Mouse (Mus musculus) A20 (cell line): ENCODE data around the gene Slc35g3.

Source experiments
- DNase-seq: peaks from one replicate; pipeline ENCODE4 v3.0.0-alpha.2; 2011; ENCODE audit warnings: low read depth, low spot score

The Slc35g3 gene

DNA sequence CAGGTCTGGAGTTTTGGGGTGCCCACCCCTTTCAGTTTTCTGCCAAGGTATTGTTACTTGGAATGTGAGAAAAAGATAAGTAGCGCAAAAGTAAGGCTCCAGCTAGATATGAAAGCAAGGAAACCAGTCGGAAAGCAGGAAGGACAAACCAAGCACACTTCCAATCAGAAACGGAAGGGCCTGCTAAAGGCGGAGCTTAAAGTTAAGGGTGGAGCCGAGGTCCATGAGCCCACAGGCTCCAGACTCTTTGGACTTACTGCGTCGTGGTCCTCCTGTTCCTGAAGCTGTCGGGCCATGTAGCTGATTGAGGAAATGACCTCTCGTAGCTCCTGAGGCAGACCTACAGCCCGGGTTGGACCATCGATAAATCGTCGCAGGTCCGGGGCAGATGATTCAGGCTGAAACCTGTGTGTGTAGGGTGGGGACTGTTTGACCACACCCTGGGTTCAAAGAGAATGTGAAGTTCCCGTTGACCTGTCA lies 23.1 kb upstream of the Slc35g3 start:
- peak; percentile 83 for DNase-seq

DNA sequence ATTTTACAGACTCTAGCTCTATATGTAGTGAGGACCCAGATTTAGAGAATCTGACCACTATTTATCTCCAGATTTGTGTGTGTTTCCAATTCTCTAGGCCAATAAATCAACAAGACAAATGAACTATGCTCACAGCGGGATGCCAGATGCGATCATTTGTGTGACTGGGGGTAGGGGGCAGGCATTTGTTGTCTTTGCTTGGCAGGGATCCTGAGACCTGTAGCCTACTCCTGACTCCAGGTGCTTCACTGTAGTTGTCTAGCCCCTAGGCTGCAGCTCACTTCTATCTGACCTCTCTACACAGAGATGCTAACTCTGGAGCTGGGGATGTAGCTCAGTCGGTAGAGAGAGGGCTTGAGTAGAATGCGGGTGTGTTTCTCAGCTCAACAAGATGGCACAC lies 20.1 kb upstream of the Slc35g3 start:
- no peak for DNase-seq

DNA sequence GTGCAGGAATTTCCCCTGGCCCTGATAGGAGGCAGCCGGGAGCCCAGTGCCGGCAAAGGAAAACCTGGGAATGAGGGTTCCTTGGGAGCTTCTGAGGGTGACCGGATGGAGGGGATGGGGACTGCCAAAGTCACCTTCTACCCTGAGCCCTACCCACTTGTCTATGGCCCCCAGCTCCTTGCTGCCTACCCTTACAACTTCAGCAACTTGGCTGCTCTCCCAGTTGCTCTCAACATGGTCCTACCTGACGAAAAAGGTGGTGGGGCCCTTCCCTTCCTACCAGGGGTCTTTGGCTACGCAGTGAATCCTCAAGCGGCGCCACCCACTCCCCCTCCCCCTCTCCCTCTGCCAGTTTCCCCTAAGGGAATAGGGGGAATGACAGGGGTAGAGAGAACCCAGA lies 17.2 kb upstream of the Slc35g3 start:
- DNase-seq, result no peak

DNA sequence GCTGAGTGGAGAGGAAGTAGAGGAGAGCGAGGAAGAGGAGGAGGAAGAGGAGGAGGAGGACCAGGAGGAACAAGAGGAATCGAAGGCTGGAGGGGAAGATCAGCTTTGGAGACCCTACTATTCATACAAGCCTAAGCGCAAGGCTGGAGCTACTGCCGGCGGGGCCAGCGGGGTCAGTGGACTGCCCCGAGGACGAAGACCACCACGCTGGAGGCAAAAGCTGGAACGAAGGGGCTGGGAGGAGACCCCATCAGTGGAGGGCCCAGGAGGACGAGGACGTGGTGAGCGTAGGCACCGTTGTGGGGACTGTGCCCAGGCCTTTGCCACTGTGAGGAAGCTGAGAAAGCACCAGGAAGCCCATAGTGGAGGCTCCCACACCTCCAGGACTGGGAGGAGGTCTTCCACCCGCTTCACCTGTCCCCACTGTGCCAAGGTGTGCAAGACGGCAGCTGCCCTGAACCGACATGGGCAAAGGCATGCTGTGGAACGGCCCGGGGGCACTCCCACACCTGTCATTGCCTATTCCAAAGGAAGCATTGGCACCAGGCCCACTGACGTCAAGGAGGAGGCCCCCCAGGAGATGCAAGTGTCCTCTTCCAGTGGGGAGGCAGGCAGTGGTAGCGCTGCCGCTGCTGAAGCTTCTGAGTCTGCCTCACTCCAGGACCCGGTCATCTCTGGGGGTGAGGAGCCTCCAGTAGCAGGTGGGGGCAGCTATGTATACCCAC lies 16.7 kb upstream of the Slc35g3 start:
- DNase-seq, result no peak

DNA sequence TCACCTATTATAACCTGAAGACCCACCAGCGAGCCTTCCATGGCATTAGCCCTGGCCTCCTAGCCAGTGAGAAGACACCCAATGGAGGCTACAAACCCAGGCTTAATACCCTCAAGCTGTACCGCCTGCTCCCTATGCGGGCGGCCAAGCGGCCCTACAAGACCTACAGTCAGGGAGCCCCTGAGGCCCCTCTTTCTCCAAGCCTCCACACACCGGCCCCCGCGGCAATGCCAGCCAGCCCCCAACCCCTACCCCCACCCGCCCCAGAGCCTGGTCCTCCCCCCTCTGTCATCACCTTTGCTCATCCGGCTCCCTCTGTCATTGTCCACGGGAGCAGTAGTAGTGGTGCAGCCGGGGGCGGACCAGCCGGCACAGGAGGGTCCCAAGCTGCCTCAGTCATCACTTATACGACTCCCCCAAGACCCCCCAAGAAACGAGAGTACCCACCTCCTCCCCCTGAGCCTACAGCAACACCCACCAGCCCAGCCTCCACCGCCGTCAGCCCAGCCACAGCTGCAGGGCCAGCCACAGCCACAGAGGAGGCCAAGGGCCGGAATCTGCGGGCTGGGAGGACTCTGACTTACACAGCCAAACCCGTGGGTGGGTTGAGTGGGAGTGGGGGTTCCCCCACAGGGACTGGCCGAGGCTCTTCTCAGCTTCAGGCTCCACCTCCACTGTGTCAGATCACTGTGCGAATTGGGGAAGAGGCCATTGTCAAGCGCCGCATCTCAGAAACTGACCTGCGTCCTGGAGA lies 15.9 kb upstream of the Slc35g3 start:
- no peak for DNase-seq

DNA sequence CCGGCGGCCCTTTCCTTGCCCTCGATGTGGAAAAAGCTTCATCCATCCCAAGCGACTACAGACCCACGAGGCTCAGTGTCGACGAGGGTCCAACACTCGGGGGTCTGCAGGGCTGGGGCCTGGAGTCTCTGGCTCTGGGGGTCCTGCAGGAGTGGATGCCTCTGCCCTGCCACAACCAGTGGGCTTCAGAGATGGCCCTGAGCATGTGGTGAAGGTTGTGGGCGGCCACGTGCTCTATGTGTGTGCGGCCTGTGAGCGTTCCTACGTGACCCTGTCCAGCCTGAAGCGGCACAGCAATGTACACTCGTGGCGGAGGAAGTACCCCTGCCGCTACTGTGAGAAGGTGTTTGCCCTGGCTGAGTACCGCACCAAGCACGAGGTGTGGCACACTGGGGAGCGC lies 14.7 kb upstream of the Slc35g3 start:
- no peak for DNase-seq

DNA sequence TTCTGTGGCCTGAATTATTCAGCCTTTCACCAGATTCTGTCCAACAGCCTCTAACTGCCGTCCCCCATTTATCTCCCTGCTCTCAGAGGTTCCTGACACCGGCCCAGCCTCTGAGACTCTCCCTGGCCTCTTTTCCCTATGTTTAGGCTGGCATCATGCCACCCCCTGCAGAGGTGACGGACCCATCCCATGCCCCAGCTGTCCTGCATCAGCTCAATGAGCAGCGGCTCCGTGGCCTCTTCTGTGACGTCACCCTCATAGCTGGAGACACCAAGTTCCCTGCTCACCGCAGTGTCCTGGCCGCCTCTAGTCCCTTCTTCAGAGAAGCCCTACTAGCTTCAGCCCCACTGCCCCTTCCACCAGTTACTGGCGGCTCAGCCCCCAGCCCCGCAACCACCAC lies 13.9 kb upstream of the Slc35g3 start:
- no peak for DNase-seq

DNA sequence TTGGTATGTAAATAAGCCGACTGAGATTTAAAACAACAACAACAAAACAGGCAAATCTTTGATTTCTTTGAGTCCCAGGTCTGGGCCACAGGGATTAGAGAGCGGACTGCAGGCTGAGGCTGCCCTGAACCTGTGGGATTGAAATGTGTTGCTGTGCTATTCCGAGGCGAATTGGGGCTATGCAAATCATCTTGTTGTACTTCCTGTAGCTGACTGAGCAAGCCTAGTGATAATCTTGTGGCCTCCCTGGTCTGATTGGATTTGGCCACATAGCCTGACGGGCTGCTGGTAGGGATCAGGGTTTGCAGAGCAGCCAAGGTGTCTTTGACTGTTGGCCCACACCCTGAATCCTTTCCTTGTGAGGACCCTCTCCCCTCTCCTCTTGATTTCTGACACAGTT lies 13.2 kb upstream of the Slc35g3 start:
- DNase-seq, result peak; percentile 77

DNA sequence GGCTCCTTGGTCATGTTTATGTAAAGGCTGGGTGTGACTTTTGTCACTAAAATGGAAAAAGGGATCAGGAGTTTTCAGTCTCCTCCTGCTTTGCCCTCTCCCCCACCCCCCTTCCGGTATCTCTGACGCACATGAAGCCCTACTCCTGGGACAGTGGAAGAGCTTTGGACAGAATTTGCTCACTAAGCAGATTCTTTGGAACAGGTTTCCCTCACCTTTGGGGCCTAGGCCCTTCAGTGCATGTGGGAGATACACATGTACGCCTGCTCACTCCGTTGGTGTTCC lies 5.8 kb upstream of the Slc35g3 start:
- DNase-seq, result no peak

DNA sequence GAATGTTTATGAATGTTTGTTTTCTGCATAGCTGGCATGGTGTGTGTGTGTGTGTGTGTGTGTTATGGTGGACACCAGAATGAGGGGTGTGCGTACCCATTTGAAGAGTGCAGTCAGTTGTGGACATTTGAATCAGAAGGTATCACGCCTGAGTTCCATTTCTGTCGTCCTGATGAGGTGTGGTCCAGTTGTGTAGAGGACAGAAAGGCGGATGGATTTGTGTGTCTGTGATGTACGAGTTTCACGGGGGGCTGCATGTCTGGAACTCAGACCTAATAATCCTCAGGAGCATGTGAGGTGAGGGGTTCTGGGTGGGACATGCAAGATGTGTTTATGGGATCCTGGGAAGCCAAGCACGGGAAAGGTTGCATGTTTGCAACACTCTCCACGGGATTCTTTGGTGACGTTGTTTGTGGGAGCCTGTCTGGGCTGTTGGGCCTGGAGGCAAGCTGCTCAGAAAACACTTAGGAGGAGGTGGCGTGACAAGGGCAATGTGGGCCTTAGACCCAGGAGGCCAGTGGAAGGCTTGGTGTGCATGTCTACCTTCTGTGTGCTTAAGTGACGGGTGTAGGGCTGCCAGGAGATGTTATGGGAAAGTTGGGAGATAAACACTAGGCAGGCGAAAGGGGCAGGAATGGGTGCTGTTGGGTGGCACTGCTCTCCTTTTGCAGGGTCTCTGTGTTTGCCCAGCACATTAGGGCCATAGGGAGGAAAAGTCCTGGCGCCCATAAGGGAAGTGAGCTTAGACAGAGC lies 5.3 kb upstream of the Slc35g3 start:
- no peak for DNase-seq

DNA sequence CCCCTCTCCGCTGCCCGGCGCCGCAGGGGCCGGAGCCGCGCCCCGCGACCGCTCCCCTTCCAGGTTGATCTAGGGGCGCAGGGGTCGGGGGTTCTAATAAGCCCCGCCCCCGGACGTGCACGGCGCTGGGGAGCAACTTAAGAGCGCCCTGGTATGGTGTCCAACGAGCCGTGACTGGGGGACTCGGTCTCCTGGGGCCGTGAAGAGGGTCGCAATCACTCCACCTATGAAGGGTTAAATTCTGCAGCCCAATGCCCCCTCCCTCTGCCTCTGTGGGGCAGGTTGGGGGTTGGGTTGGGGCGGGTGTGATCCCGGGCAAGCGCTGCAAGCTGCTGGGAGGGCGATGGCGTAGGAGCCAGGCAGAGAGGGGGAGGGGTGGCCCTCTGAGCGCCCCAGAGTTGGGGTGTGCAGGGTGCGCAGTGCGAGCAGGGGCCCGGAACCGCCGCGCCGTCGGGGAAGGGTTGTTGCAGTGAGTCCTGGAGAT lies 4.4 kb upstream of the Slc35g3 start:
- DNase-seq, result peak; percentile 94

DNA sequence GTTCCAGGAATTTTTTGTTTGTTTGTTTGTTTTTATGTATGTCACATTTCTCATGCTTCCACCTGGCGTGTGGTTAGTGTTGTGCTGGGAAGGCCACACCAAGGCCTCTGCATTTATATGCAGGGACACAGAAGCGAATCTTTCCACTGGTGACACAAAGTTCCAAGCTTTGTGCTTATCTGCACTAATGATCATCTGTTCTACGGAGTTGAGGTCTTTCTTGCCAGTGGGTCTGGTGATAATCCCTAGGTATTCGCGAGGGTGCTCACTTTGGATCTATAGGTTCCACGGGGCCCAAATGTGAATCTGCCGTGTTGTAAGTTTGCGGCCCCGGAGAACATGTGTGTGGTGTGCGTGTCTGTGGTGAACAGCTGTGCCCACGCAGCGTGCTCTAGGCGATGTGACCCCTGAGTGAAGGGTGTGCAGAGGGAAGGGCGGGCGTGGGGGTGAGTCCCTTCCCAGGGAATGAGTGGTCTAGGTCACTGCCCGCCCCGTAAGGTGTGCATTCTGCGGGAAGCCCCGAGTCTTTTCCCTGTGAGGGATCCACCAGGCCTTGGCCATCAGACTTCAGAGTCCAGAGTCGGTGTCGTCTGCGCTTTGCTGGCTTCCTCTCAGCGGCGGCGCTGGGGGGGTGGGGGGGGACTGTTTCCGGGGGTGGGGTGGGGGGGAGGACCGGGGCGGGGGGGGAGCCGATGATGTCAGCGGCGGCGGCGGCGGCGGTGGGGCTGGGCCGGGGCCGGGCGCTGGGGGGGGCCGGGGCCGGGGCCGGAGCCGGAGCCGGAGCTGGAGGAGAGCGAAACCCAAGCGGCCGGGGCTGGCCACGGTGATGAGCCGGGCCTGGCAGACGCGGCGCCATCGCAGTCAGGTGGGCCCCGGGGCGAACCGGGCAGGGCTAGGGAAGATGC lies 3.7 kb upstream of the Slc35g3 start, which contains the start of gene Zbtb4:
Gene Zbtb4, plus strand, starts transcription at position 692 of the 905 bp plus-strand sequence.
- DNase-seq, result peak; percentile 68

DNA sequence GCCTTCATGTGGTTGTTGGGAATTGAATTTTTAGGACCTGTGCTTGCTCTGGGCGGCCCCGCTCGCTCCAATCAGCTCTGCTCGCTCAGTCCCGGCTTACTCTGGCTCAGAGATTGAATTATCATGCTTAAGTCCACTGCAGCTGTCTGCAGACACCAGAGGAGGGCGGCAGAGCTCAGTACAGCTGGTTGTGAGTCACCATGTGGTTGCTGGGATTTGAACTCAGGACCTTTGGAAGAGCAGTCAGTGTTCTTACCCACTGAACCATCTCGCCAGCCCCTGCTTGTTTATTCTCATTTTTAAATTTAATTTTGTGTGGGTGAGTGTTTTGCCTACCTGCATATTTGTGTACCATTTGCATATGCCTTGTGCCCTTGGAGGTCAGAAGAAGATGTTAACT lies 1.8 kb upstream of the Slc35g3 start:
- DNase-seq, result peak; percentile 88

DNA sequence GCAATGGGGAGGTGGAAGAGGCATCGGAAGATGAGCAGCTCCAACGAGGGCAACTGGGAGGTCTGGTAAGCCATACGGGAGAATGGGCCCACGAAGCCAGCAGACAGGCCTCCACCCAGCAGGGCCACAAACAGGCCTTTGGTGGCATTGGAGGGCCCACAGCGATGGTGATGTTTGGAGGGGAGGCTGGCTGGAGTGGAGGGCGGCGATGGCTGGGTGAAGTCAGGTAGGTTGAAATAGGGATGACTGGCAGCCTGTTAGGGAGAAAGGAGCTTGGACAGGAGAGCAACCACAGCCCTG lies 917 bp downstream of the Slc35g3 start:
- no peak for DNase-seq

DNA sequence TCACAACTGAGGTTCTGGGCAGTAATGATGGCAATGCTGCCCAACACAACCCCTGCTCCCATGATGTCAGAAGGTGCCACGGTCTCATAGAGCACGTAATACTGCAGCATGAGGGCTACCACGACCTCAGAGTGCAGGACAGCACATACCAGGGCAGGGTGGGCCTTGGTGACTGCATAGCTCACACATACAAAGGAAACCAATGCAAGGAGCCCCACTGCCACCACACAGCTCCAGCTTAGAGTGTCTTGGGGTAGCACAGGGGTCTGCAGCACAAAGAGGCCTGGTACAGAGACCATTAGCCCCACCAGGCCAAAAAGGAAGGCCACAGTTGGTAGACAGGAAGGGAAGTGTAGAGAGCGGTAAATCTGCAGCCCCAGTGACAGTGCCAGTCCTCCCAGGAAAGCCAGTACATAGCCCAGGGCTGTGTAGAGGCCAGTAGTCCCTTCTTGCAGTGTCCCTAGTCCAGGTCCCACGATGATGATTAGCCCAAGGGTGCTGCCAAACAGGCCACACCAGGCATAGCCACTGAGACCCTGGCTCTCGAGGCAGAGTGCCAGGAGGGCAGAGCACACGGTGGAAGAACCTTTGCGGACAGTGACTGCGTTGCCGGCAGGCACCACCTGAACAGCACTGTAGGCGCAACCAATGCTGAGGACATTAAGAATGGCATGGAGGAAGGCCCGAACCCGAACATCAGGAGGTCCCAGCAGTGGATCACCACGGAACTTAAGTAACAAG lies 1.4 kb downstream of the Slc35g3 start:
- no peak for DNase-seq

DNA sequence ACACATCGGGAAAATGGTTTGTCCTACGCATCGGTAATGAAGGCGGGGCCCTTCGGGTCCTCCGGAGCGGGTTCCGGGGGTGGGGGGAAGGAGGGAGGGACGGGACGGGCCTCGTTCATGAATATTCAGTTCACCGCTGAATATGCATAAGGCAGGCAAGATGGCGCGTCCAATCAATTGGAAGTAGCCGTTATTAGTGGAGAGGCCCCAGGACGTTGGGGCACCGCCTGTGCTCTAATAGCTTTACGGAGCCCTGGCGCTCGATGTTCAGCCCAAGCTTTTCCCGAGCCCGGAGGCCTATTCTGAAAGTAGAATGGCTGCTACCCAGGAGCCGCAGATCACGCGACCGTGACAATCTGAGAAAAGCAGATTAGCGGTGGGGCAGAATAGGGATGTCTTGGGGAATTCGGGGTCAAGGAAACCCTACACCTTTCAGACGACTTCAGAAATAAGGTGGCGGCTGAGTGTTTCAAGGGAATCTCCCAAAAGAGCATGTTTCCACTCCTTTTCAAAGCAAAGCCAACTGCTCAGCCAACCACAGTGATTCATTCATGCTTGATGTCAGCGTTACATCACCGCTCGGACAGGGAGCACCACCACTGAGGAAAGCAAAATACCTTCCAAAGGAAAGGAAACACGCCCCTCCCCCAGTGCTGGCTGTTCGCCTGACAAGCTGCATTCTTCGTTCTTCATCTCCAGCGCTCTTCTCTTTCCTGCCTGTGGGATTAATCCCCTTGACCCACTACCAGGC lies 2.6 kb downstream of the Slc35g3 start:
- DNase-seq, result peak; percentile 97

DNA sequence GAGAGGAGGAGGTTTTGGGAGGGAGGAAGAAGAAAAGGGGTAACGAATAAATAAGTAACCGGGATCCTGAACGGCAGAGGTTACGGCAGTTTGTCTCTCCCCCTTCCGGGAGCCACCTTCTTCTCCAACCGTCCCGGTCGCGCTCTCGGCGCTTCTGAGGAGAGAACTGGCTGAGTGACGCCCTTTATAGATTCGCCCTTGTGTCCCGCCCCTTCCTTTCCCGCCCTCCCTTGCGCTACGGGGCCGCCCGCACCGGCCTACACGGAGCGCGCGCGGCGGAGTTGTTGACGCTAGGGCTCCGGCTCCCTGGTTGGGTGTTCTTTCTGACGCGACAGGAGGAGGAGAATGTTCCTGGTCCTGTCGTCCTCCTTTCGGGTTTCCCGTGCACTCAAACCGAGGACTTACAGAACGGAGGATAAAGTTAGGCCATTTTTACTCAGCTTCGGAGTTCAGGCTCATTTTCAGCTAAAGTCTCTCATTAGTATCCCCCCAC lies 3.2 kb downstream of the Slc35g3 start, which contains the start of gene Polr2a:
Gene Polr2a, minus strand, starts transcription at position 160 of the 493 bp plus-strand sequence.
- peak; percentile 99 for DNase-seq

DNA sequence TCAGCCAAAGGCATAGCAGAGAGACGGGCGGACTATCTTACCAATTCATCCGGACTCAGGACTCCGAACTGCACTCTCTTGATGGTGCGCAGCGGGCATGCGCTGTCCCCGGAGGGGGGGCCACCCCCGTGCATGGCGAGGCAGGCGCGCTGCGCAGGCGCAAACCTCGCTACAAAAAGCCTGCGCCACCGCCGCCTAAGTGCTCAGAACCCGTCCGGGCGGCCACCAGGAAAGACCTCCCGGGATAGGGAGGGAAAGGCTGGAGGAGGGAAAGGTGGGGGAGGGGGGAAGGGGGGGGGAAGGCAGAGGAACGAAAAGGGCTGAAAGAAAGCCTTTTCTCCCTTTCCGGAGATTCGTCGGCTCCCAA lies 3.7 kb downstream of the Slc35g3 start:
- DNase-seq, result peak; percentile 96

DNA sequence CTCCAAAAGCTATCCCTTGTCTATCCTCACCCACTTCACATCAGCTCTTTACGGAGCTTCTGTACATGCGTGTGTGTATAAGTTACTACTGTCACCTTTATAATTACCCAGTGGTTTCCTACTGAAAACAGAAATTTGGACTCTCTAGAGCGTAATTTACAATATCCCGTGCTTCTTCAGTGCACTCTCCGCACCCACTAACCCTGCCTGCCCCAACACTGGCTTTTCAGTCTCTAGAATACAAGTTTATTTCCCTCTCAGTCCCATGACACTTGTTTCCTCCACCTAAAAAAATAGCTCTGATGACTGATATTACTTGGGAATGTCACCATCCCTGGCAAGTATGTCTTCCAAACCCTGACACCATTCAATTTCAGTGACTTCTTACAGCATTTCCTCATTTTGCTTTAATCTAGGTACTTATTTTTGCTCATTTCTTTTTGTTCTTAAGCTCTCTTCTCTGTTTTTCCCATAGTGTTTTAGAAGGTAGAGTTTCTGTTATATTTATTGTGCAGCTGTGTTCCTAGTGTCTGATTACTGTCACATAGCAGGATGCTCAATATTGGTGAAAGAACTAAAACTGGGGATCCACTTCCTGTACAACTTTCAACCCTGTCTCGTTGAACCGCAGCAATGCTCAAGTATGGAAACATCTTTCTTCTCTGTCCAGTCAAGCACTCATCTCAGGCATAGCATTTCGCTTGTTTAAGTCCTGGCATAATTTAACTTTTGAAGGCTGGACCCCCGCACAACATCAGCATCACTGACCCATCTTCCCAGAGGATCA lies 4.3 kb downstream of the Slc35g3 start:
- no peak for DNase-seq
